Mouse (Mus musculus) forebrain, embryonic 16.5 days (tissue): ENCODE data around the gene Ap1m2. TPM values are rescaled to one million over a fixed set of nuclear protein-coding genes. Genes with fewer than 3 reads are reported as not detected.

ENCODE experiments used
- ATAC-seq: fragments of 200-750 bp; cut with Nextera tagmentation; 2 replicates; pipeline ENCODE4 v1.8.0; 2017; ENCODE audit warnings: mild to moderate bottlenecking, moderate library complexity
- H3K27ac ChIP-seq: fragments of 300-500 bp; sonication (generic); 2 replicates; pipeline ENCODE4 v1.5.1; 2014; ENCODE audit warnings: low read length, control low read depth
- H3K27me3 ChIP-seq: fragments of 300-500 bp; sonication (generic); replicated peaks from 2 replicates; pipeline ENCODE4 v1.6.1; 2014; ENCODE audit warnings: low read length; ENCODE audit not compliant: control insufficient read depth, insufficient read depth
- H3K36me3 ChIP-seq: fragments of 300-500 bp; sonication (generic); 2 replicates; pipeline ENCODE4 v1.6.1; 2014; ENCODE audit not compliant: control insufficient read depth, insufficient read depth
- H3K4me1 ChIP-seq: fragments of 300-500 bp; sonication (generic); replicated peaks from 2 replicates; pipeline ENCODE4 v1.6.1; 2014; ENCODE audit warnings: low read length; ENCODE audit not compliant: control insufficient read depth, insufficient read depth
- H3K4me2 ChIP-seq: fragments of 300-500 bp; sonication (generic); 2 replicates; pipeline ENCODE4 v1.6.1; 2014; ENCODE audit warnings: mild to moderate bottlenecking, low read length, control low read depth
- H3K4me3 ChIP-seq: fragments of 300-500 bp; sonication (generic); replicated peaks from 2 replicates; pipeline ENCODE4 v1.5.1; 2014; ENCODE audit warnings: mild to moderate bottlenecking, low read length, control low read depth
- H3K9ac ChIP-seq: fragments of 300-500 bp; sonication (generic); replicated peaks from 2 replicates; pipeline ENCODE4 v1.6.1; 2014; ENCODE audit warnings: low read depth, low read length, control low read depth
- H3K9me3 ChIP-seq: fragments of 300-500 bp; sonication (generic); 2 replicates; pipeline ENCODE4 v1.6.1; 2016; ENCODE audit warnings: low read length; ENCODE audit not compliant: control insufficient read depth
- WGBS: fragments of 180-500 bp; shearing (Covaris S2); extraction: QIAGEN DNeasy Blood & Tissue Kit; methylation state at CpG from one replicate; pipeline ENCODE4 v1.1.7; 2014; 5-methylcytosine and 5-hydroxymethylcytosine counted together
- polyA plus RNA-seq: library from polyadenylated mRNA; unstranded; fragments of >200 nt; fragmentation: Nextera tagmentation; extraction: Ambion mirVana; gene quantifications from 2 replicates; pipeline ENCODE4 v1.2.1, GENCODE M21; 2015

The Ap1m2 gene
- polyA plus RNA-seq, 1 experiment from 2014 or later: 2.9 TPM

- H3K9me3 ChIP-seq: no peaks in the 10 kb centered on the region
- peak; percentile 60 for ATAC-seq
- peak overlapping the region; percentile 83 for H3K4me3 ChIP-seq
- H3K27me3 ChIP-seq: no peaks in the 10 kb centered on the region
- 15% methylated on average over 4 of the region's 4 CpGs for WGBS
- no peak overlapping the region for H3K27ac ChIP-seq
- H3K4me2 ChIP-seq: peak overlapping the region; percentile 93
- no peaks in the 10 kb centered on the region for H3K36me3 ChIP-seq
- H3K9ac ChIP-seq: peak overlapping the region; percentile 78; the same call in 1 of the 2 replicates
- H3K4me1 ChIP-seq: peaks cover 18% of the 10 kb centered on the region
Measured at GRCm38 (mm10) chr9:21320280-21320618, 8.1 kb upstream of the Ap1m2 start.

- Histone ChIP-seq H3K27me3 (no peaks in the 10 kb centered on the region), H3K27ac (no peak overlapping the region), H3K4me2 (no peak overlapping the region), H3K36me3 (no peaks in the 10 kb centered on the region), H3K9me3 (no peaks in the 10 kb centered on the region), H3K4me3 (no peak overlapping the region), H3K4me1 (peaks cover 18% of the 10 kb centered on the region), H3K9ac (no peak overlapping the region)
- ATAC-seq: no peak
- 93% methylated on average over 4 of the region's 4 CpGs for WGBS
Measured at GRCm38 (mm10) chr9:21319503-21319902, 7.4 kb upstream of the Ap1m2 start.

GRCm38 (mm10) chr9:21318792-21319191, 6.7 kb upstream of the Ap1m2 start:
- no peak overlapping the region for H3K9ac ChIP-seq
- no peaks in the 10 kb centered on the region for H3K27me3 ChIP-seq
- H3K9me3 ChIP-seq: no peaks in the 10 kb centered on the region
- peaks cover 18% of the 10 kb centered on the region for H3K4me1 ChIP-seq
- no peak for ATAC-seq
- H3K4me2 ChIP-seq: no peak overlapping the region
- H3K36me3 ChIP-seq: no peaks in the 10 kb centered on the region
- whole genome bisulfite sequencing: 91% methylated on average over 6 of the region's 6 CpGs
- H3K27ac ChIP-seq: no peak overlapping the region
- H3K4me3 ChIP-seq: no peak overlapping the region

- H3K4me2 ChIP-seq: no peak overlapping the region
- no peaks in the 10 kb centered on the region for H3K9me3 ChIP-seq
- no peak for ATAC-seq
- peaks cover 9% of the 10 kb centered on the region for H3K27me3 ChIP-seq
- no peak overlapping the region for H3K4me3 ChIP-seq
- no peak overlapping the region for H3K9ac ChIP-seq
- WGBS: 78% methylated on average over 7 of the region's 7 CpGs
- H3K27ac ChIP-seq: no peak overlapping the region
- peaks cover 10% of the 10 kb centered on the region for H3K4me1 ChIP-seq
- H3K36me3 ChIP-seq: no peaks in the 10 kb centered on the region
Measured at GRCm38 (mm10) chr9:21316696-21317095, 4.6 kb upstream of the Ap1m2 start.

GRCm38 (mm10) chr9:21315421-21315820, 3.3 kb upstream of the Ap1m2 start:
- peaks cover 4% of the 10 kb centered on the region; the same call in 1 of the 2 replicates for H3K4me1 ChIP-seq
- no peak for ATAC-seq
- no peaks in the 10 kb centered on the region for H3K9me3 ChIP-seq
- no peak overlapping the region for H3K27ac ChIP-seq
- 61% methylated on average over 5 of the region's 5 CpGs for WGBS
- H3K36me3 ChIP-seq: no peaks in the 10 kb centered on the region
- H3K4me3 ChIP-seq: no peak overlapping the region
- H3K27me3 ChIP-seq: peaks cover 14% of the 10 kb centered on the region
- H3K9ac ChIP-seq: no peak overlapping the region
- no peak overlapping the region for H3K4me2 ChIP-seq

- H3K9me3 ChIP-seq: no peaks in the 10 kb centered on the region
- H3K4me3 ChIP-seq: no peak overlapping the region
- H3K4me1 ChIP-seq: no peaks in the 10 kb centered on the region
- no peak for ATAC-seq
- no peak overlapping the region for H3K27ac ChIP-seq
- H3K36me3 ChIP-seq: no peaks in the 10 kb centered on the region
- H3K27me3 ChIP-seq: peaks cover 14% of the 10 kb centered on the region
- 89% methylated on average over 9 of the region's 9 CpGs for whole genome bisulfite sequencing
- no peak overlapping the region for H3K4me2 ChIP-seq
- H3K9ac ChIP-seq: no peak overlapping the region
Measured at GRCm38 (mm10) chr9:21314367-21315140, 2.4 kb upstream of the Ap1m2 start.

GRCm38 (mm10) chr9:21313394-21313793, 1.3 kb upstream of the Ap1m2 start:
- H3K9me3 ChIP-seq: no peaks in the 10 kb centered on the region
- peaks cover 14% of the 10 kb centered on the region for H3K27me3 ChIP-seq
- H3K4me3 ChIP-seq: no peak overlapping the region
- 9% methylated on average over 11 of the region's 11 CpGs for WGBS
- peak; percentile 61 for ATAC-seq
- no peaks in the 10 kb centered on the region for H3K36me3 ChIP-seq
- H3K4me2 ChIP-seq: no peak overlapping the region
- H3K27ac ChIP-seq: no peak overlapping the region
- H3K9ac ChIP-seq: no peak overlapping the region
- no peaks in the 10 kb centered on the region for H3K4me1 ChIP-seq

GRCm38 (mm10) chr9:21311695-21312094, 442 bp downstream of the Ap1m2 start:
- no peaks in the 10 kb centered on the region for H3K4me1 ChIP-seq
- no peaks in the 10 kb centered on the region for H3K9me3 ChIP-seq
- H3K4me3 ChIP-seq: no peak overlapping the region; the same call in 1 of the 2 replicates
- WGBS: 22% methylated on average over 7 of the region's 7 CpGs
- peaks cover 14% of the 10 kb centered on the region for H3K27me3 ChIP-seq
- no peak overlapping the region for H3K4me2 ChIP-seq
- H3K9ac ChIP-seq: no peak overlapping the region
- H3K27ac ChIP-seq: no peak overlapping the region
- no peak for ATAC-seq
- H3K36me3 ChIP-seq: no peaks in the 10 kb centered on the region

- H3K4me2 ChIP-seq: no peak overlapping the region
- H3K27me3 ChIP-seq: peaks cover 14% of the 10 kb centered on the region
- no peaks in the 10 kb centered on the region for H3K36me3 ChIP-seq
- H3K4me3 ChIP-seq: no peak overlapping the region
- H3K9ac ChIP-seq: no peak overlapping the region
- H3K27ac ChIP-seq: no peak overlapping the region
- H3K4me1 ChIP-seq: no peaks in the 10 kb centered on the region
- H3K9me3 ChIP-seq: no peaks in the 10 kb centered on the region
- ATAC-seq: no peak
- WGBS: 80% methylated on average over 15 of the region's 15 CpGs
Measured at GRCm38 (mm10) chr9:21309150-21309741, 2.9 kb downstream of the Ap1m2 start.
